Mouse (Mus musculus) myocyte (in vitro differentiated cells): ENCODE measurements at regions not wholly inside any gene's neighbourhood (a gene's known extent, or its start where the extent isn't known, plus 50 kb on each side); places are given as distances from the start of the nearest gene placed in this dataset.

Experiments
- H3K27me3 ChIP-seq: one replicate; pipeline ENCODE4 v1.6.1; 2011; ENCODE audit not compliant: control insufficient read depth, insufficient read depth, insufficient read length
- H3K36me3 ChIP-seq: one replicate; pipeline ENCODE4 v1.6.1; 2011; ENCODE audit not compliant: control insufficient read depth, insufficient read depth
- H3K4me2 ChIP-seq: one replicate; pipeline ENCODE4 v1.6.1; 2011; ENCODE audit warnings: low read depth, control low read depth
- H3K4me3 ChIP-seq: one replicate; pipeline ENCODE4 v1.5.1; 2011; ENCODE audit warnings: mild to moderate bottlenecking, control low read depth, moderate library complexity
- H3K79me2 ChIP-seq: one replicate; pipeline ENCODE4 v1.6.1; 2011; ENCODE audit not compliant: control insufficient read depth, insufficient read depth
- H3ac ChIP-seq: one replicate; pipeline ENCODE4 v1.6.1; 2011; ENCODE audit not compliant: control insufficient read depth, insufficient read length
- CEBPB ChIP-seq: IDR thresholded peaks from 2 replicates; pipeline ENCODE4 v1.6.1; 2011; ENCODE audit warnings: mild to moderate bottlenecking, moderate library complexity; ENCODE audit not compliant: poor library complexity, insufficient read depth, severe bottlenecking
- E2F4 ChIP-seq: IDR thresholded peaks from one replicate; pipeline ENCODE4 v1.6.1; 2011; ENCODE audit warnings: mild to moderate bottlenecking, control low read depth, moderate library complexity; ENCODE audit not compliant: insufficient read depth
- MAX ChIP-seq: IDR thresholded peaks from one replicate; pipeline ENCODE4 v1.6.1; 2011; ENCODE audit warnings: low read depth, mild to moderate bottlenecking, control low read depth
- MYOD1 ChIP-seq, 3 experiments: IDR thresholded peaks; one replicate each; pipeline ENCODE4 v1.6.1; 2011; ENCODE audit warnings: control low read depth in 2 of 3, low read depth in 2 of 3, mild to moderate bottlenecking in 2 of 3, moderate library complexity in 1 of 3; ENCODE audit not compliant: insufficient read length in 2 of 3, control insufficient read depth in 1 of 3
- MYOG ChIP-seq, 3 experiments: IDR thresholded peaks; one replicate each; pipeline ENCODE4 v1.6.1; 2011; ENCODE audit warnings: control low read depth in 2 of 3, low read depth in 2 of 3, mild to moderate bottlenecking in 2 of 3; ENCODE audit not compliant: insufficient read length in 2 of 3, control insufficient read depth in 1 of 3, insufficient read depth in 1 of 3
- POLR2A ChIP-seq: IDR thresholded peaks from one replicate; pipeline ENCODE4 v1.6.1; 2011; ENCODE audit warnings: low read depth, mild to moderate bottlenecking, control low read depth, moderate library complexity; ENCODE audit not compliant: insufficient read length
- POLR2AphosphoS2 ChIP-seq: IDR thresholded peaks from one replicate; pipeline ENCODE4 v1.6.1; 2011; ENCODE audit warnings: low read depth, control low read depth; ENCODE audit not compliant: insufficient read length
- REST ChIP-seq: IDR thresholded peaks from one replicate; pipeline ENCODE4 v1.6.1; 2011; ENCODE audit warnings: mild to moderate bottlenecking, control low read depth, moderate library complexity; ENCODE audit not compliant: insufficient read depth, insufficient read length
- SRF ChIP-seq: IDR thresholded peaks from one replicate; pipeline ENCODE4 v1.6.1; 2011; ENCODE audit warnings: low read depth; ENCODE audit not compliant: control insufficient read depth, insufficient read length
- TCF12 ChIP-seq: IDR thresholded peaks from one replicate; pipeline ENCODE4 v1.6.1; 2011; ENCODE audit warnings: mild to moderate bottlenecking, control low read depth; ENCODE audit not compliant: poor library complexity, insufficient read depth, severe bottlenecking
- TCF3 ChIP-seq: IDR thresholded peaks from one replicate; pipeline ENCODE4 v1.6.1; 2011; ENCODE audit warnings: low read depth, control low read depth; ENCODE audit not compliant: insufficient read length
- USF1 ChIP-seq: IDR thresholded peaks from one replicate; pipeline ENCODE4 v1.6.1; 2011; ENCODE audit warnings: low read depth, mild to moderate bottlenecking, control low read depth, moderate library complexity

GRCm38 (mm10) chr12:26567435-26567834, 98.4 kb downstream of the Cmpk2 start:
- Histone ChIP-seq H3K79me2 (no peaks in the 10 kb centered on the region), H3K27me3 (no peaks in the 10 kb centered on the region), H3ac (no peak overlapping the region), H3K36me3 (no peaks in the 10 kb centered on the region), H3K4me2 (no peak overlapping the region), H3K4me3 (no peak overlapping the region)
- no peak for TF ChIP-seq TCF3
- no peak for TF ChIP-seq POLR2A
- no peak for TF ChIP-seq POLR2AphosphoS2
- no peak for TF ChIP-seq MYOG (IDR thresholded peaks at IDR 0.05; ENCODE audit: control insufficient read depth in 1 of 3, insufficient read depth in 1 of 3, insufficient read length in 2 of 3, low read depth in 2 of 3)
- TF ChIP-seq MAX: no peak
- TF ChIP-seq MYOD1 (IDR thresholded peaks at IDR 0.05; ENCODE audit: control insufficient read depth in 1 of 3, insufficient read length in 2 of 3, low read depth in 2 of 3): no peak
- no peak for TF ChIP-seq TCF12
- TF ChIP-seq REST: no peak
- no peak for TF ChIP-seq CEBPB
- TF ChIP-seq E2F4: no peak
- TF ChIP-seq SRF: no peak
- no peak for TF ChIP-seq USF1

GRCm38 (mm10) chr12:26562858-26563257, 93.9 kb downstream of the Cmpk2 start:
- Histone ChIP-seq H3ac (no peak overlapping the region), H3K79me2 (no peaks in the 10 kb centered on the region), H3K4me2 (no peak overlapping the region), H3K27me3 (no peaks in the 10 kb centered on the region), H3K36me3 (no peaks in the 10 kb centered on the region), H3K4me3 (no peak overlapping the region)
- TF ChIP-seq TCF12 (no peak), USF1 (no peak), E2F4 (no peak), MAX (no peak), REST (no peak), MYOG (IDR thresholded peaks at IDR 0.05; ENCODE audit: control insufficient read depth in 1 of 3, insufficient read depth in 1 of 3, insufficient read length in 2 of 3, low read depth in 2 of 3) (no peak), POLR2A (no peak), MYOD1 (IDR thresholded peaks at IDR 0.05; ENCODE audit: control insufficient read depth in 1 of 3, insufficient read length in 2 of 3, low read depth in 2 of 3) (no peak), CEBPB (no peak), TCF3 (no peak), SRF (no peak), POLR2AphosphoS2 (no peak)

GRCm38 (mm10) chr12:26559560-26559959, 90.6 kb downstream of the Cmpk2 start:
- no peak overlapping the region for H3K4me3 ChIP-seq
- no peak overlapping the region for H3K4me2 ChIP-seq
- TF ChIP-seq USF1 (no peak), REST (no peak), TCF12 (no peak), MYOG (IDR thresholded peaks at IDR 0.05; ENCODE audit: control insufficient read depth in 1 of 3, insufficient read depth in 1 of 3, insufficient read length in 2 of 3, low read depth in 2 of 3) (no peak), MAX (no peak), SRF (no peak), E2F4 (no peak), CEBPB (no peak), POLR2AphosphoS2 (no peak), TCF3 (no peak), POLR2A (no peak), MYOD1 (IDR thresholded peaks at IDR 0.05; ENCODE audit: control insufficient read depth in 1 of 3, insufficient read length in 2 of 3, low read depth in 2 of 3) (no peak)
- no peaks in the 10 kb centered on the region for H3K79me2 ChIP-seq
- no peak overlapping the region for H3ac ChIP-seq
- no peaks in the 10 kb centered on the region for H3K27me3 ChIP-seq
- H3K36me3 ChIP-seq: no peaks in the 10 kb centered on the region

GRCm38 (mm10) chr12:26557411-26557810, 88.4 kb downstream of the Cmpk2 start:
- no peak for TF ChIP-seq TCF12
- TF ChIP-seq E2F4: no peak
- TF ChIP-seq MYOD1 (IDR thresholded peaks at IDR 0.05; ENCODE audit: control insufficient read depth in 1 of 3, insufficient read length in 2 of 3, low read depth in 2 of 3): no peak
- no peak for TF ChIP-seq TCF3
- TF ChIP-seq SRF: no peak
- TF ChIP-seq POLR2AphosphoS2: no peak
- TF ChIP-seq REST: no peak
- TF ChIP-seq POLR2A: no peak
- TF ChIP-seq MAX: no peak
- TF ChIP-seq USF1: no peak
- TF ChIP-seq MYOG (IDR thresholded peaks at IDR 0.05; ENCODE audit: control insufficient read depth in 1 of 3, insufficient read depth in 1 of 3, insufficient read length in 2 of 3, low read depth in 2 of 3): no peak
- TF ChIP-seq CEBPB: no peak
- H3K4me2 ChIP-seq: no peak overlapping the region
- no peaks in the 10 kb centered on the region for H3K27me3 ChIP-seq
- no peaks in the 10 kb centered on the region for H3K79me2 ChIP-seq
- no peaks in the 10 kb centered on the region for H3K36me3 ChIP-seq
- no peak overlapping the region for H3K4me3 ChIP-seq
- no peak overlapping the region for H3ac ChIP-seq
